Mouse (Mus musculus) liver, embryonic 11.5 days (tissue): ENCODE results near the gene Agap1. TPM values are rescaled to one million over a fixed set of nuclear protein-coding genes. Genes with fewer than 3 reads are reported as not detected.
A peak's percentile ranks its signal among the peaks of the same experiment; 100 is the strongest.

Experiments
- ATAC-seq: fragments of 200-750 bp; cut with Nextera tagmentation; replicated peaks from 2 replicates; pipeline ENCODE4 v1.8.0; 2017; ENCODE audit warnings: moderate number of reproducible peaks, mild to moderate bottlenecking, moderate TSS enrichment, moderate library complexity; ENCODE audit not compliant: low FRiP score
- DNase-seq: peaks from one replicate; pipeline ENCODE4 v3.0.0-alpha.2; 2017; ENCODE audit warnings: low spot score
- H3K27ac ChIP-seq: fragments of 300-500 bp; sonication (generic); 2 replicates; pipeline ENCODE4 v1.5.1; 2014; ENCODE audit warnings: mild to moderate bottlenecking, low read depth, low read length, control low read depth
- H3K27me3 ChIP-seq: fragments of 300-500 bp; sonication (generic); replicated peaks from 2 replicates; pipeline ENCODE4 v1.6.1; 2014; ENCODE audit warnings: low read length, mixed read lengths; ENCODE audit not compliant: control insufficient read depth, insufficient read depth
- H3K36me3 ChIP-seq: fragments of 300-500 bp; sonication (generic); 2 replicates; pipeline ENCODE4 v1.6.1; 2014; ENCODE audit warnings: mild to moderate bottlenecking, low read length, moderate library complexity, mixed read lengths; ENCODE audit not compliant: control insufficient read depth, insufficient read depth
- H3K4me1 ChIP-seq: fragments of 300-500 bp; sonication (generic); replicated peaks from 2 replicates; pipeline ENCODE4 v1.6.1; 2014; ENCODE audit warnings: low read length, mixed read lengths; ENCODE audit not compliant: control insufficient read depth, insufficient read depth
- H3K4me2 ChIP-seq: fragments of 300-500 bp; sonication (generic); 2 replicates; pipeline ENCODE4 v1.6.1; 2014; ENCODE audit warnings: mild to moderate bottlenecking, control low read depth, moderate library complexity
- H3K4me3 ChIP-seq: fragments of 300-500 bp; sonication (generic); 2 replicates; pipeline ENCODE4 v1.5.1; 2014; ENCODE audit warnings: low read depth, low read length, control low read depth
- H3K9ac ChIP-seq: fragments of 300-500 bp; sonication (generic); 2 replicates; pipeline ENCODE4 v1.6.1; 2014; ENCODE audit warnings: low read depth, low read length, control low read depth
- H3K9me3 ChIP-seq: fragments of 300-500 bp; sonication (generic); 2 replicates; pipeline ENCODE4 v1.6.1; 2016; ENCODE audit warnings: low read length, inconsistent platforms, mixed read lengths; ENCODE audit not compliant: control insufficient read depth
- WGBS: fragments of 180-500 bp; shearing (Covaris S2); extraction: QIAGEN DNeasy Blood & Tissue Kit; methylation state at CpG from one replicate; pipeline ENCODE4 v1.1.7; 2014; 5-methylcytosine and 5-hydroxymethylcytosine counted together
- polyA plus RNA-seq: library from polyadenylated mRNA; unstranded; fragments of >200 nt; fragmentation: Nextera tagmentation; extraction: Ambion mirVana; gene quantifications from 2 replicates; pipeline ENCODE4 v1.2.1, GENCODE M21; 2014

Gene Agap1
- 4.6 and 5.4 TPM in 2 replicates for polyA plus RNA-seq

DNA sequence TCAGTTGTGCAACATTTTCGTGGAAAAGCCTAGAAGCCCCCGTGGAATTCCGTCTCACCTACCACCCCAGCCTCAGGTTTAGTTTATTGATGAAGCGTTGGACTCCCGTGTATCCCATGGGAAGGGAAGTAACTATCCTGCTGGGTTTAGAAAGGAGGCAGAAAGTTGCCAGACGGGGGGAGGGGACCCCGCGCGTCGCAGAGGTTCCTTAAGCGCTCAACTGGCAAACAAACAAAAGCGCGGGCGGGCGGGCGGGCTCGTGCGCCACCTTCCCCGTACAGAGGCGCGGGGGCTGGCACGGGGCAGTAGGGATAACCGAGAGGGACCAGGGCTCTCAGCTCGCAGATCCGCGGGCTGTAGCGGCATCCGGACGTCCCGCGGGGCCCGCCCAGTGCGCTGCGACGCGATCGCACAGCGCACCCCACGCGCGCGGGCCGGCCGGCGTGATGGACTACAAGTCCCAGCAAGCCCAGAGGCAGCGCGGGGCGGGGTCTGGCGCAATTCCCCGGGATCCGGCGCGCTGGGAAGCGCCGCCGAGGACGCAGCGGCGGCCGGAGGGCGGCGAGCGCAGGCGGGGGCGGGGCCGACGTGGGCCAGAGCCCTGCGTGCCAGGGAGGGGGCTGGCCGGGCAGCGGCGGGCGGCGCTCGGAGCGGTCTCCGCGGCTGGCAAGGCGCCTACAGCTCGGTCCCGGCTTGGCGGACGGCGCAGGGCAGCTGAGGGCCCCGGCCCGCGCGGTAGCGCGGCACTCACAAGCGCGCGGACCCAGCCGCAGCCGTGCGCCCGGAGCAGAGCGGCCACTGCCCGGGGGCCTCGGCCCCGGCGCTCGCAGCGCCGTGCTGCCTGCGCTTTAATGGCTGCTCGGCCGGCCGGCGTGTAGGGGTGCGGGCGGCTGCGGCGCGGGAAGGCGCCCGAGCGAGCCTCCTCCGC, at the start of gene Agap1:
Gene Agap1 (plus strand): TSS at position 611 of the 928 bp plus-strand sequence.
- peak; percentile 89 for ATAC-seq
- DNase-seq, result peak; percentile 87
- peaks cover 8% of the 10 kb centered on the region; the same call in 1 of the 2 replicates for H3K4me1 ChIP-seq
- H3K36me3 ChIP-seq, result peaks cover 3% of the 10 kb centered on the region; the same call in 1 of the 2 replicates
- H3K27me3 ChIP-seq, result peaks cover 31% of the 10 kb centered on the region
- WGBS, result under 1% methylated on average over 110 of the region's 118 CpGs
- H3K9me3 ChIP-seq, result 0 out of 2 replicates have a peak, but pooled peaks cover 2% of the 10 kb centered on the region
- H3K4me3 ChIP-seq, result peak within 1 kb of the TSS; percentile 77
- peak within 1 kb of the TSS; percentile 94 for H3K4me2 ChIP-seq
- H3K9ac ChIP-seq, result peak within 1 kb of the TSS; percentile 68
- H3K27ac ChIP-seq, result peak within 1 kb of the TSS; percentile 64

DNA sequence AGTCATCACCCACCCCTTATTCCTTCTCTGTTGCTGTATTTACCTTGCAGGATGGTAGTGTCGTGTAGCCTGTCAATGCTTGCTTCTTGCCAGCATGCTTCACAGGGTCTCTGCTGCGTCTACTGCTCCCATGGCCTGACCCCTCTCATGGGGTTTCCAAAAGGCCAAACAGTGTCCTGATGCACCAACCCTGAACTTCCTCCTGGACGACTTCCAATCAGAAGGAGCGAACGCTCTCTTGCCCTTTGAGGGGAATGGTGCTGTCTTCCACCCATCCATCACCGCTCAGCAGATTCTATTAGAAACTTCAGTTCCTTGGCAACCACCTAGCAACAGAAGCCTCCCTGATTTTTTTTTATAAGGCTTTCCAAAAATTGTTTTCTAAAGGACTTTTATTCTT, 48.6 kb upstream of the Agap1 start:
- Histone ChIP-seq H3K4me2 (no peak overlapping the region), H3K27me3 (no peaks in the 10 kb centered on the region), H3K4me1 (no peaks in the 10 kb centered on the region), H3K36me3 (no peaks in the 10 kb centered on the region), H3K27ac (no peak overlapping the region), H3K9ac (no peak overlapping the region), H3K9me3 (0 out of 2 replicates have a peak, but pooled peaks cover 2% of the 10 kb centered on the region), H3K4me3 (no peak overlapping the region)
- DNase-seq, result no peak
- no peak for ATAC-seq
- 79% methylated on average over 6 of the region's 6 CpGs for WGBS

DNA sequence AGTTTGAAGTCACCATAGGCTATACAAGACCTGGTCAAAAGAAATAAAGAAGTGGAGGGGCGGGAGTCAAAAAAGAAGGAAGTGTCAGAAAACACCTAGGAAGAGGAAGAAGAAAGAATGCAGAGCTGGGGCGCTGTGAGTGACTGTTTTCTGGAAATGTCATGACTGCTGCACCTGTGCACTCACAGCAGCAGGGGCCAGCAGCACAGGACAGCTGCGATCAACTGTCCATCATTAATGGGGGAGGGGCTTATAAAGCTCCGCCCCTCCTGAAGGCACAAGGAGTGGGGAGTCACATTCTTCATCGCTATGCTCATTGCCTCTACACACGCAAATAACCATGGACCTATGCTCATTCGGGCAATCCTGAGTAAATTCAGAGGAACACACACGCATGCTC, 46.6 kb upstream of the Agap1 start:
- no peak for DNase-seq
- no peaks in the 10 kb centered on the region for H3K4me1 ChIP-seq
- 0 out of 2 replicates have a peak, but pooled peaks cover 2% of the 10 kb centered on the region for H3K9me3 ChIP-seq
- H3K4me2 ChIP-seq, result no peak overlapping the region
- H3K27ac ChIP-seq, result no peak overlapping the region
- ATAC-seq, result no peak
- no peak overlapping the region for H3K9ac ChIP-seq
- no peaks in the 10 kb centered on the region for H3K27me3 ChIP-seq
- no peak overlapping the region for H3K4me3 ChIP-seq
- WGBS, result 76% methylated on average over 8 of the region's 8 CpGs
- no peaks in the 10 kb centered on the region for H3K36me3 ChIP-seq

DNA sequence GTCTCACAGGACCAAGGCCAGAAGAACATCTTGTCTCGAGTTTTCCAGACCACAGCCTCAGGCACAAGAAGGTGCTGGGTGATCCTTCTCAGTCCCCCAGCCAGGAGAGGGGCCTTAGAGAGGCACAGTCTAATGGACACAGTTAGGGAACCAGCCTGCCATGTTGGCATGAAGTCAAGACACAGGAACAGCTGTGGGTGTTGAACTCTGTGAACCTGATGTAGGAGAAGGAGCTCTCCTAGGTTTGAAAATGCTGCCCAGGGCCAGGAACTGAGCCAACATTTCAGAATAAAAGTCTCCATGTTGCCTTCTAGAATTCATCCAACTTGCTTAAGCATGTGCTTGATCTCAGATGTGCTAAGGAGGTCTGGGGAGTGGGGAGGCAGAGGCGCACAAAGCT, 41.5 kb upstream of the Agap1 start:
- H3K4me2 ChIP-seq, result no peak overlapping the region
- no peak overlapping the region for H3K4me3 ChIP-seq
- no peaks in the 10 kb centered on the region for H3K9me3 ChIP-seq
- H3K4me1 ChIP-seq, result no peaks in the 10 kb centered on the region
- no peak overlapping the region for H3K27ac ChIP-seq
- WGBS, result 80% methylated on average over 2 of the region's 2 CpGs
- no peak for DNase-seq
- no peak for ATAC-seq
- no peaks in the 10 kb centered on the region for H3K36me3 ChIP-seq
- H3K9ac ChIP-seq, result no peak overlapping the region
- no peaks in the 10 kb centered on the region for H3K27me3 ChIP-seq

DNA sequence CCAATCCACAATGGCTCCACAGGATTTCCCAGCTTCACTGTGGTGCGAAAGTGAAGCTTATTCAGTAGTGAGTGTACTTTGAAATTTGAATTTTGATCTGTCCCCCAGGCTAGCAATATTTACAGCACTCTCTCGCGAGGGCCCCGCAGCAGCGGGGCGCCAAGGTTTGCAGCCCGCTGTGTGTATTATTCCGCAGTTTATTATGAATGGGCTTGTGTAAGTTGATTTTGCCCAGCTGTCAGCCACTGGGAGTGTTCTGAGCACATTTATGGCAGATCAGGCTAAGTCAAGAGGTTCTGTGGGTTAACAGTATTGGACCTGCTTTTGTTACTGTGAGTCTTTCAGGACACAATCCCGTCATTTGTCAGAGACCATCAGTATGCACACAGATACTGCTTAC, 40.0 kb upstream of the Agap1 start:
- WGBS, result 83% methylated on average over 9 of the region's 9 CpGs

DNA sequence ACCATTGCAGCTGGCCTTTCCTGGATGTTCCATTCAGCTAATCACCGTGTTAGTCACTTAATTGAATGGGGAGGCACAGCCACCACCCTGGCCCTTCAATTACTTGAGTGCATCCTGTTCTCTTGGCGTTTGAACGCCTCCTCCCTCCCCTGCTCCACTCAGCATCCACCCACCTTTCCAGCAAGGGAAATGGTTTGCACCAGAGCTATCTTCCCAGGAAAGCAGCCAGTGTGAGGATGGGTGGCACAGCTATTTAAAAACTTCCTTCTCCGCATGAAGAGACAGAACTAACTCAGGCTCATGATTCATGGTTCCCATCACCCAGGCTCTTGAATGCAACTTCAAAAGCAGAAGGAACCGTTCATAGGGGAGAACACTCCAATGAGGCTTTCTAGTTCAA, 37.7 kb upstream of the Agap1 start:
- H3K9me3 ChIP-seq, result no peaks in the 10 kb centered on the region
- DNase-seq (no peak), ATAC-seq (no peak)
- no peaks in the 10 kb centered on the region for H3K27me3 ChIP-seq
- no peak overlapping the region for H3K27ac ChIP-seq
- no peaks in the 10 kb centered on the region for H3K4me1 ChIP-seq
- no peak overlapping the region for H3K9ac ChIP-seq
- no peak overlapping the region for H3K4me3 ChIP-seq
- WGBS, result 36% methylated on average over 5 of the region's 5 CpGs
- H3K36me3 ChIP-seq, result no peaks in the 10 kb centered on the region
- no peak overlapping the region for H3K4me2 ChIP-seq

More for the DNA sequence above, 40.0 kb upstream of the Agap1 start:
- Histone ChIP-seq H3K36me3 (no peaks in the 10 kb centered on the region), H3K4me3 (no peak overlapping the region), H3K27ac (no peak overlapping the region), H3K9ac (no peak overlapping the region), H3K27me3 (no peaks in the 10 kb centered on the region), H3K9me3 (no peaks in the 10 kb centered on the region), H3K4me1 (no peaks in the 10 kb centered on the region), H3K4me2 (no peak overlapping the region)
- ATAC-seq (no peak), DNase-seq (no peak)

DNA sequence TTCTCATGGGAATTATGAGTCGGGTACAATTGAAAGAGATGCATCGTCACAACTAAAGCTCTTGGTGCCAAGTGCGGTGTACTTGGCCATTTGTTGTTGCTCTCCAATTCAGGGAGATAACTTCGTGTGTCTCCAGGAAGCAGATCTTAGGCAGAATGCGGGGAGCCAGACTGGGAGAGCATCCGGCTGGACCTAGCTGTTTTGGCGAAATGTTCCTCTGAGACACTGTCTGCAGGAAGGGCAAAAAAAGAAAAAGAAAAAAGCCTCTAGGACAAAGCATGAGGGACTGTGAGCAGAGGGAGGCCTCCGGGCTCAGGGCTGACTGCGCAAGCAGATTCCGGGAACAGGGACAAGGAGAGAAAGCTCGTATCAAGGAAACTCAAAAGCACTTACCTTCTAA, 34.0 kb upstream of the Agap1 start:
- H3K27me3 ChIP-seq, result no peaks in the 10 kb centered on the region
- 76% methylated on average over 11 of the region's 11 CpGs for WGBS
- H3K9me3 ChIP-seq, result no peaks in the 10 kb centered on the region
- H3K27ac ChIP-seq, result no peak overlapping the region
- no peak for DNase-seq
- no peaks in the 10 kb centered on the region for H3K4me1 ChIP-seq
- no peak overlapping the region for H3K9ac ChIP-seq
- no peak overlapping the region for H3K4me2 ChIP-seq
- ATAC-seq, result no peak
- no peak overlapping the region for H3K4me3 ChIP-seq
- H3K36me3 ChIP-seq, result no peaks in the 10 kb centered on the region

DNA sequence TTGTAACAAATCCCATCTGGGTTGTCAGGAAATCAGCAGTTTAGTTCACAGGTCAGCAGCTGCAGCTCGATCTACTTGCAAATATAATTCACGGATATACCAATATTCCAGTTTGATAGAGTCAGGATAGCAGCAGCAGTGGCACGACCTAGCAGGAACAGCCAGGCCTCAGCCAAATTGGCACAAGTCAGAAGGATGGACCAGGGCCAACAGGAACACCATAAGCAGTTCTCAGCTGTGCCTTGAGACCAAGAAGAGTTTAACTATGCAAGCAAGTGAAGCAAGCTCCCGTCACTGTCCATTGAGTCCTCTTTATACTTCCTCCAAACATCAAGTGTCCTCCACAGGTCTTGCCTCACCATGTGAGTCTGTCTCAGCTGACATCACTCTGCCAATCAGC, 33.2 kb upstream of the Agap1 start:
- Histone ChIP-seq H3K9ac (no peak overlapping the region), H3K4me3 (no peak overlapping the region), H3K36me3 (no peaks in the 10 kb centered on the region), H3K4me1 (no peaks in the 10 kb centered on the region), H3K4me2 (no peak overlapping the region), H3K27ac (no peak overlapping the region), H3K9me3 (no peaks in the 10 kb centered on the region), H3K27me3 (no peaks in the 10 kb centered on the region)
- WGBS, result 82% methylated on average over 4 of the region's 4 CpGs
- DNase-seq (no peak), ATAC-seq (no peak)

DNA sequence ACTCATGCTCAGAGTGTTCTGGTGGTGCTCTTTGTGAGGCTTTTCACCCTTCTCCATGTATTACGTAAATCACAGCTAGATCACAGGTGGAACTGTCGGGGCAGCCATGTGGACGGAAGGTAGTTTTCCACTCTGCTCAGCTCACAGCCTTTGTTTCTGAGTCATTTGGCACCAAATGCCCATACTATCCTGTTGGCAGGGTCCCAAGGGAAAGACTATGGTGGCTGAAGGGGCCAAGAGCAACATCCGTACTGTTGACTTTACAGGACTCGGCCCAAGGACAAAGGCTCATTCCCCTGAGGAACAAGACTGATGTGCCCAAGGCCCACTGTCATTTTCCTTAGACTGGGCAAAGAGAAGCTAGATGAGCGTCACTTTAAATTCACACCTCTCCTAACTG, 30.0 kb upstream of the Agap1 start:
- Histone ChIP-seq H3K9ac (no peak overlapping the region), H3K27me3 (no peaks in the 10 kb centered on the region), H3K4me2 (no peak overlapping the region), H3K9me3 (no peaks in the 10 kb centered on the region), H3K27ac (no peak overlapping the region), H3K36me3 (no peaks in the 10 kb centered on the region), H3K4me3 (no peak overlapping the region), H3K4me1 (no peaks in the 10 kb centered on the region)
- 80% methylated on average over 6 of the region's 6 CpGs for WGBS
- DNase-seq, result no peak
- ATAC-seq, result no peak
